Mouse (Mus musculus) lung, postnatal 4 days (tissue): ENCODE measurements at regions not wholly inside any gene's neighbourhood (a gene's known extent, or its start where the extent isn't known, plus 50 kb on each side); places are given as distances from the start of the nearest gene placed in this dataset.

Experiments
- DNase-seq, 2 experiments: peaks; one replicate each; pipeline ENCODE4 v3.0.0; 2021

DNA sequence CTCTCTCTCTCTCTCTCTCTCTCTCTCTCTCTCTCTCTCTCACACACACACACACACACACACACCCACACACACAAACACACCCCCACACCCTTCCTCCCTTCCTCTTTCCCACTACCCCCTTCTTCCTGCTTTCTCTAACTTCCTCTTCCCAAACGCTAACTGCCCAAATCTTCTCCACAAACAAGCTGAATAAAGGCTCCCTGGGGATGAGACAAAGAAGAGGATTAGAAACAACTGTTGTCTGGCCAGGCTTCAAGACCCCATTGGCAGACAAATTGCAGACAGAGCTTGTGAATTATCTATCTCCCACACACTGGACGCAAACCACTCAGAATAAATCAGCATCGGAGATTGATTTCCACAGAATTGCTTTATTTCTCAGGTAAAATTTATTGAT lies 603.4 kb upstream of the Tle4 start:
- DNase-seq, result no peak

- no peak for DNase-seq
These were observed 602.9 kb upstream of the Tle4 start for GRCm38 (mm10) chr19:15200792-15201191.

DNA sequence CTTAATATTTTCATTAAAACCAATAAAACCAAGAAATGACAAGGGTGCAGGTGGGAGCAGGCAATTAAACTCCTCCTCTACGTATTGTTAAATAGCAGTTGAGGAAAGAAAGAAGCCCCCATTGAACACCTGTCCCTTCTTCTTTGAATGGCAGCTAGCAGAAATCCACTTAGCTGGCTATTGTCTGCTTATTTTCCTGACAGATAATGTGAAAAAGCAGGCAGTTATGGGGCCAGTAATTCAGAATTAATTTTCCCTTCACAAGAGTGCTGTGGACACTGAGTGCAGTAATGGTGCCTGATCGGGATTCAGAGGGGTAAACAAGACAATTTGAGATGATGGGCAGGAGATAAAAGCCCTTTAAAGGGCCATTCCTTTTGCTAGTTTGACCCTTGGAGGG lies 602.5 kb upstream of the Tle4 start:
- DNase-seq, result no peak

- no peak for DNase-seq
These were observed 601.8 kb upstream of the Tle4 start for GRCm38 (mm10) chr19:15199692-15200091.

DNA sequence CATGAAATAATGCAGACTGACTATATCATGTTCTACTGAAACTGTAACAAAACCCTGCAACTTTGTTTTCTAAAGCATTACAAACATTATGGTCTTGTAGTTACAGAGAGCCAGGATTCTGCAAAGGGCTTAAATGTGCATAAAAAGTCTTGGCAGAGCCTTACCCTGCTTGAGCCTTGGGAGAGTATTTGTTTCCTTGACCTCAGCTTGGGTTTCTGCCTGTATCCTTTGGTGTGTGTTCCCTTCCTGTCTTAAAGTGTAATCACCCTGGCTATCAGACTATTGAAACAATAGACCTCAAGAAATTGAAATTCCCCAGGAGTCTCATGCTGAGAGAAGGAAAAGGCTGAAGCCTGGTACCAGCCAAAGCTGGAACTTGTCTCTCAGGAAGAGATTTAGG lies 577.4 kb upstream of the Tle4 start:
- DNase-seq, result no peak

- DNase-seq, result no peak
These were observed 575.5 kb upstream of the Tle4 start for GRCm38 (mm10) chr19:15173301-15173700.

DNA sequence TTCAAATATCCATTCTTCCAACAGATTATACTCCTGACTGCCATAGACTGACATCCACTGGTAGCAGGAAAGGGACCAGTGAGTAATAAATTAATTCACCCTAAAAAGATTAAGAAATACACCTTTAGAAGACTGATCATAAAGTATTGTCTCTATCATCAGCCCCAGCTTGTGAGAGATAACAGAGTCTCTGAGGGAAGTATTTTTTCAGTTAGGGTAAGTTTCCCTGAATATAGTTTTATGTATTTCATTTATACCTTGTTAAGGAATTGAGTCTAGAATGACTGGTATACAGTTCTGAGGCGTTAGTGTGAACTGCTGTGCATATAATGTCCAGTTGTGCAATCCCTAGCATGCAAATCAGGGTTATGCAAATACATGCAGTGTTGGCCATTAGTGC lies 569.3 kb upstream of the Tle4 start:
- DNase-seq, result no peak

GRCm38 (mm10) chr19:15160641-15161040 lies 562.8 kb upstream of the Tle4 start:
- DNase-seq, result no peak

GRCm38 (mm10) chr19:15158653-15159052 lies 560.8 kb upstream of the Tle4 start:
- no peak for DNase-seq

DNA sequence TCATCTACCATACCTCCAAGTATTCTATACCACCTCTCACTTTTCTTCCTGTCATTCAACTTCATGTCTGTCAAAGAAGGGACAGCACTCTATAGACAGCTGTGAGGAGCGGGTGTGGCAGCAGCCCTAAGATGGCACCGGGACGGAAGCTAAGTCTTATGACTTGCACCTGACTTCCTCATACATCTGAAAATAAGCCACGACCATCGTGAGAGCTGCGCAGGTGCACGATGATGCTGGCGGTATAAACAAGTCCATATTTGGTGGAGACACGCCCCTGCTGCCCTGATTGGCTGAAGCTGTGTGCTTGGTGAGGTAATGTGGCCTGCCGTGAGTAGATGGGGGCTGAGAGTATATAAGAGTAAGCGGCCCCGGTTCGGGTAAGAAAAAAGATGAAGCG lies 560.3 kb upstream of the Tle4 start:
- DNase-seq, result no peak

DNA sequence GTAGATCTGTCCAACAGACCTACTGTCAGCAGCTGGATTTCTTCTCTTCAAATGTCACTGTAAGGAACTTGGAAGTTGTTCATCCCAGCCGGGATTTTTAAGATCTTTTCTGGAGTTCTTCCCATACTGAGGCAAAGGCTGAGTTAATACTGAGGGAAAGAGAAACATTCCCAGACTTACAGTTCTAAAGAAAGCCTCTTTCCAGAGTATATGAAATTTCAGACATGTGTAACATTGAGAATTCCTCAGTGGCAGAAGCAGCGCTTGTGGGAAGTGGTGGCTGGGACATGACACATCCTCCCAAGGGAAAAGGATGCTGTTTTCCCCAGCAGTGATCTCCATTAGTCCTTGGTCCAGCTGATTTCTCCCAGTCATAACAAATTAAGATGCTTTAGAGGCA lies 556.8 kb upstream of the Tle4 start:
- peak in 1 of 2 experiments; percentile 28 for DNase-seq

GRCm38 (mm10) chr19:15146325-15146724 lies 548.5 kb upstream of the Tle4 start:
- no peak for DNase-seq

- DNase-seq, result no peak
These were observed 529.3 kb upstream of the Tle4 start for GRCm38 (mm10) chr19:15127122-15127521.

DNA sequence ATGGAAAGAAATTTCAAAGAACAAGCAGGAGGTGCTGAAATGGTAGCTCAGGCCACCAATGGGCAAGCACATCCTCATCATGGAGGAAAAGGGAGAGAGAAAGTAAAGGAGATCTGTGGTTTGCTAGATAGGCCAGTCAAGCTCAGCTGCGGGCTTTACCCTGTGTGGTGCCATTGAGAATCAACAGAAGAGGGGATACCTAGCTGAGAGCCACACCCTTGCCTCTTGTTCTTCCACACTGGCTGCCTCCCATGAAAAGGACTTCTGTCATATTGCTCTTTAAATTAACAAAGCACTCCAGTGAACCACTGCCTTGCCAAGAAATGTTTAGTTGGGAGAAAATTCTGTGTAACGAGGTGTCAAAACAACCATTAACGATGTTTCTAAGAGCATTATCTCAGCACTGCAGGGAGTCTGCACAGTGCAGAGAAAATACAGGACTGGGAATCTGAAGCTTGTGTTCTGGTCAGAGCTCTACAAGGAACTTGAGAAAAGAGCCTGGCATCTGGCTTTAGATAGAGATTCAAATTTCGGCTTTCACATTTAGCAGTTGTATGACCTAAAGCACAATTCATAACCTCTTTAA lies 510.7 kb upstream of the Tle4 start:
- no peak for DNase-seq

- no peak for DNase-seq
These were observed 497.2 kb upstream of the Tle4 start for GRCm38 (mm10) chr19:15095054-15095453.

DNA sequence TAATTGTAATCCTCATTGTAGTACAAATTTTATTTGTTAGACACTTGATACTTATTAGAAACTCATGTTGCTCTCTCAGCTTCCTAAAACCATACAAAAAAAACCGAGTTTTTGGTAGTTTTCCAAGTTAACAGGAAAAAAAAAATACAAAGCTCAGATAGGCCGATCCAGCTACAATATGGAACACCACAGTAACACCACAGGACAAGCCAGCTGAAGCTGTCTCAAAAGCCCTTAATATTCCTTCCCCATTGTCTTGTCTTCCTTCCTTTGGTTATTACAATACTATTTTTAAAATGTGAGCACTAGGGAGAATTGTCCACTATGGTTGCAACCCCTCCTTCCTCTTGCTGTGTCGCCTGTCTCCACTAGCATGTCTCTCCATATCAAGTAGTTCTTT lies 495.7 kb upstream of the Tle4 start:
- no peak for DNase-seq

DNA sequence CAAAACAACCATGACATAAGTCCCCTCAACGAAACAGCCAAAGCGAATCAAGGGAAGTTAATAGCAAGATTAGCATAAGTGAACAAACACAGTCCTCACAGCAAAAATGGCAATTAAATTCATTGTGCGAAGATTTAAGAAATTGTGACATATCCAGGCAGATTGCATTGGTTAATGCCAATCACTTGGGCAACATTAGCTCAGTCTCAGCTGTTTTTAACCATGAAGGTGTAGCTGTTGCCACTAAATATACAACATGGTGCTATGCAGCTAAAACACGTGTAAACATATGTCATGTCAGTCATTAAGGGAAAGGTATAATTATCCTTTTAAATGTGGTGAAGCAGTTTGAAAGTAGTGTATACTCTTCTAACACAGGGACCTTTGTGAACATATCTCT lies 482.8 kb upstream of the Tle4 start:
- no peak for DNase-seq

- DNase-seq, result no peak
These were observed 459.9 kb upstream of the Tle4 start for GRCm38 (mm10) chr19:15057801-15058200.

- no peak for DNase-seq
These were observed 455.8 kb upstream of the Tle4 start for GRCm38 (mm10) chr19:15053582-15054141.

DNA sequence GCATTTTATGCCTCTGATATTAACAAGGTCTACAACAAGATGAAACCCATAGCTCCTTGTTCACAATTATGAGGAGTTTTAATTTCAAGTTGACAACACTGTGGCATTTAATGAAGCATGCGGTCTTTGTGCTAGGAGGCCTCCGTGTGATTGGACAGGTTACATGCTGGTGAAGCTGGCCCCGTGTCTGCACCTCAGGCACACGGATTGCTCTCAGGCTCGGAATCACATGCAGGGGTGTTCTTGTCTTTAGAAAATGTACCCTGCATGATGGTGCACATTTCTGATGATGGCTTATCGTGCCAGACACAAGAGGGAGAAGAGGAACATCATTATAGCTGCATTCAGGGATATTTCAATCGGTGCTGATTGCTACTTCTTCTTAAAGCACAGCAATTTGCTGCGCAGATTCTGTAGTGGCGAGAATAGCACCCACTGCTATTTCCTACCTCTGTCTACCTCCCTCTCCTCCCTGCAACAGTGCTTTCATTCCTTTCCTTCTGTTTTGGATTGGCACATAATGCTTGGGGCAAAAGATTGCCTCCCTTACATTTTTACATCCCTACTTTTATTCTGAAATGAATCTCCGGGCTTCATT lies 454.9 kb upstream of the Tle4 start:
- DNase-seq, result no peak

DNA sequence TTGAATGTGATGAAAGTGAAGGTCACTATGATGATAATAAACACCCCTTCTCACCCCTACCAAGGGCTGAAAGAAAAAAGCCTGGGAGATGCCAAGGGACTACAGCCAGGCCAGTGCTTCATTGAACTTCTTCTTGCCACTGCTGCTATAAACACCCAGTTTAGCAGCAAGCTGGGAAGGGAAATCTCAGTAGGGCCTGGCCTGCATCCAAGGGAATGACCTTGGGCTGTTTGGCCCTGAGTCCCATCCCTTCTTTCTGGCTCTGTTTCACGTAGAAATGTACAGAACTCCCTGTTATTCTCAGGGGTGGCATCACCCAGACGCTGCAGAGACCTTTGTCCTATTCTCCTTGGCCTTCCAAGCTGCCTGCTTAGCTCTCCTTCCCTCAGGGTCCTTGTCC lies 450.0 kb upstream of the Tle4 start:
- peak in 1 of 2 experiments; percentile 23 for DNase-seq

DNA sequence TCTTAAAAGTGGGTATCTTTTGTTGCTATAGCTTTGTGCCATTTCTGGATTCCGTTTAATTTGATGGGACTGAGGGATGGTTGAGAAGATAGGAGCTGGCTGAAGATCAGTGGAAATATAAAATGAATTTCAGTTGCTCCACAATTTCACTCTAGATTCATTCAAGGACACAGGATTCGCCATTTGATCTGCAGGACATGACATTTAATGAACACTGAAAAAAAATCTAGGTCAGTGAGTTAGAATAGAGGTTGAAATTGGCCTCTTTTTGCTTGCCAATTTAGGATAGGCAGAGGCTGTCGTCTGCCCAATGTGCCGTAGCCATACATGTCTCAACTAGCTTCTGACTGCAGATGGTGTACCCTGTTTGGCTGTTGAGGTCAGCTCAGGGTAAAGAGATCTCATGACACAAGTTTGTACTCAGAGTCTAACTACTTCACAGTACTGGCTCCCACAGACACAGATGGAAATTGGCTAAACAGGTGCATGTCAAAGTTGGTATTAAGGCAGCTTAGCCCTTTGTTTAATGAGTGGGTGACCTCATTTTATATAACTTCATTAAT lies 449.5 kb upstream of the Tle4 start:
- DNase-seq, result no peak

DNA sequence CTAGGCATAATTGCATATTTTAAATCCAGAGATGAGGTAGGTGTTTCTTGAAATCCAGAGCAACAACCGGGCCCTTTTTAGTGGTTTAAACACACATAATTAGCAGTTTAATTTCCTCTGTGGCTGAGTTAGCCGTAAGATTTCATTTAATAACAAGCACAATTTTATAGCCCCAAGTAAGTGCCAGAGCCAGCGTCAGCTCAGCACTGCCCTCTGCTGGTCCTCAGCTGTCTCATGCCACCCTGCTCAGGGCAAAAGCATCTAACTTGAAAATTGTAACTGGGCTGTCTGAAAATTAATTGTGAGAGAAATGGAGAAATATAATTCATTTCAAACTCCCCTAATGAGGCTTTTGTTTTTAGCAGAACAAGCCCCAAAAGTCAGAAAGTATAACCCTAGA lies 437.7 kb upstream of the Tle4 start:
- DNase-seq, result peak; percentile 69 to 74

DNA sequence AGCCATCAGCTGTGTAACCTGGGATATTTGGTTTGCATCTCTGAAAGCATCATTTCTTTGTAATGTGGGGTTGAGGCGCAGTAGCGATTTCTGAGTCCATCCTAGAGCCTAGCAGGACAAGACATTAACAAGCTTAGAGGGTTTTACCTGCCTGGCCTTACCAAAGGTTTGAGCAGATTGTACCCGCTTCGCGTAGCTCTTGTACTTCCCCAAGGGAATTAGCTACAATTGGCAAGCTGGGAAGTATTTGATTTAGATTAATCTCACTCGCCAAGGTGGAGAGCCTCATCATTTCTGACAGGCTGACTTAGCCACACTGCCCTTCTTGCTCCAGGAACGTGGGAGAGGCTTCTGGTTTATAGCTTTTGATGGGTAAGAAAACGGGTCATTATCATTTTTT lies 436.1 kb upstream of the Tle4 start:
- no peak for DNase-seq

GRCm38 (mm10) chr19:15033396-15033795 lies 435.5 kb upstream of the Tle4 start:
- no peak for DNase-seq
